Mouse (Mus musculus): ENCODE results near the gene Tmco4. TPM values are rescaled to one million over a fixed set of nuclear protein-coding genes. Genes with fewer than 3 reads are reported as not detected.

Gene Tmco4
- polyA plus RNA-seq, 1 experiment from 2014 or later, result 3.7 TPM

GRCm38 (mm10) chr4:139081270-139081931, 108.7 kb downstream of the Tmco4 start:
- peaks cover 11% of the 10 kb centered on the region for H3K4me1 ChIP-seq (ENCODE audit: insufficient read depth)
- H3K4me3 ChIP-seq (ENCODE audit: low read depth, low read length), result no peak overlapping the region
- H3K27me3 ChIP-seq (ENCODE audit: insufficient read depth, low read length), result peaks cover 5% of the 10 kb centered on the region
- DNase-seq, result no peak
- H3K36me3 ChIP-seq (ENCODE audit: insufficient read depth), result peaks cover 9% of the 10 kb centered on the region; the same call in 1 of the 2 replicates
- no peak overlapping the region for H3K27ac ChIP-seq (ENCODE audit: low read depth)
- no peak for ATAC-seq (ENCODE audit: insufficient read depth)
- H3K9ac ChIP-seq, result no peak overlapping the region
- no peak overlapping the region for H3K4me2 ChIP-seq
- no peaks in the 10 kb centered on the region for H3K9me3 ChIP-seq (ENCODE audit: low read depth, low read length)
- WGBS, result 67% methylated on average over 18 of the region's 18 CpGs
- no peak for TF ChIP-seq CTCF (IDR thresholded peaks at IDR 0.05; ENCODE audit: low read depth)

DNA sequence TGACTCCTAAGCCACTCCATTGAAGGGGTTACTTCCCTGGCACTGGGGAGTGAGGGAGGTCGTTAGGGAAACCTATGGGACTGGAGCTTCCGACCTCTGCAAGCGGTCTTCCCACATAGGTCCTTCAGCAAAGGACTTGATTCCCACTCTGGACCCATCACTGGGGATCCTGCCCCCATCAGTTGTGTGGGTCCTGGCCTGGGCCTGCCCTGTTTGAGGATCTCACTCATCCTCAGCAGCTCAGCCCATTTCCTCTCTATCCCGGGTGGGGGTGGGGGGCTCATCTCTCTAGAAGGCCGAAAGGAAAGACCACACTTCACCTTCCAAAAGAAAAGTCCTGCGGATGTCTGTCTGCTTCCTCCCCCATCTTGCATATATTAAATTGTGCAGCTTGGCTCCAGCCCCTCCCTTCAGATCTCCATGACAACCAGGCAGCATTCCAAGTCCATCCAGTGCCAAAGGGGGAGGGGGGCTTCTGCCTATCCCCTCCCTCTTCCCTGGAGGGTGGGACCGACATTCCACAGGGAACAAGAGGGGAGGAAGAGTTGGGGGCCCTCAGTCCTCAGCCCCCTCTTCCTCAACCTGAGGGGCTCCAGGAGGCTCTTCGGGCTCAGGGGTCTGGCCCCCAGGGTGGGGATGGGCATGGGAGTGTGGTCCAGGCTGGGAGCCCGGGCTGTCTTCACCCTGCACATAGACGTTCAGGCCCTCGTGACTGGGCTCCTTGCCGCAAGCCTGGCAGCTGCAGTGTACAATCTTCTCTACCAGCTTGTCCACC, 110.3 kb downstream of the Tmco4 start:
- peaks cover 11% of the 10 kb centered on the region for H3K4me1 ChIP-seq (ENCODE audit: insufficient read depth)
- no peak overlapping the region; the same call in 1 of the 2 replicates for H3K9ac ChIP-seq
- no peaks in the 10 kb centered on the region for H3K9me3 ChIP-seq (ENCODE audit: low read depth, low read length)
- H3K4me2 ChIP-seq, result peak overlapping the region; percentile 40
- H3K4me3 ChIP-seq (ENCODE audit: low read depth, low read length), result no peak overlapping the region
- TF ChIP-seq CTCF (IDR thresholded peaks at IDR 0.05; ENCODE audit: low read depth), result no peak
- 14% methylated on average over 12 of the region's 12 CpGs for WGBS
- DNase-seq (peak; percentile 87), ATAC-seq (ENCODE audit: insufficient read depth) (peak; percentile 65)
- no peak overlapping the region for H3K27ac ChIP-seq (ENCODE audit: low read depth)
- no peaks in the 10 kb centered on the region for H3K27me3 ChIP-seq (ENCODE audit: insufficient read depth, low read length)
- H3K36me3 ChIP-seq (ENCODE audit: insufficient read depth), result peaks cover 9% of the 10 kb centered on the region; the same call in 1 of the 2 replicates

- TF ChIP-seq CTCF (IDR thresholded peaks at IDR 0.05; ENCODE audit: low read depth), result no peak
- H3K4me1 ChIP-seq (ENCODE audit: insufficient read depth), result peaks cover 11% of the 10 kb centered on the region
- no peak overlapping the region for H3K27ac ChIP-seq (ENCODE audit: low read depth)
- H3K4me2 ChIP-seq, result no peak overlapping the region
- no peak overlapping the region for H3K9ac ChIP-seq
- H3K4me3 ChIP-seq (ENCODE audit: low read depth, low read length), result no peak overlapping the region
- H3K36me3 ChIP-seq (ENCODE audit: insufficient read depth), result peaks cover 9% of the 10 kb centered on the region; the same call in 1 of the 2 replicates
- no peak for ATAC-seq (ENCODE audit: insufficient read depth)
- no peaks in the 10 kb centered on the region for H3K27me3 ChIP-seq (ENCODE audit: insufficient read depth, low read length)
- WGBS, result 73% methylated on average over 11 of the region's 11 CpGs
- DNase-seq, result no peak
- no peaks in the 10 kb centered on the region for H3K9me3 ChIP-seq (ENCODE audit: low read depth, low read length)
Measured at GRCm38 (mm10) chr4:139085337-139085736, 112.6 kb downstream of the Tmco4 start.

DNA sequence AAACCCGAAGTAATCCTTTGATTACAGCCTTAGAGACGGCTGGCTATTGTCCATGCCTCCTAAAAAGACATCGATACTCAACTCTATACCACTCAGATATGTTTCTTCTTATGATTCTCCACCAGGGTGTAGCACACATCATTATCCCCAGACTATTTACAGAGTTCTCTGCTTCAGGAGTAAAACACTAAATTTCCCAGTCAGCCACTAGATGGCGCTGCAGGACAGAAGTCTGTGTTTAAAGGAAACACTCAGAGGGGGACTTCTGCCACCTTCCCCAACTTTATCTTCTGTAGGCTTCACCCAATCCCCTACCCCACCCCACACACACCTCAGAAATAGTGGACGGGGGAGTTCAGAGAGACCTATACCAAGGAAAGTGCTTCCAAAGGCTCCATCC, 113.3 kb downstream of the Tmco4 start:
- ATAC-seq (ENCODE audit: insufficient read depth) (no peak), DNase-seq (peak; percentile 97)
- Histone ChIP-seq H3K4me1 (ENCODE audit: insufficient read depth) (peaks cover 11% of the 10 kb centered on the region), H3K9me3 (ENCODE audit: low read depth, low read length) (no peaks in the 10 kb centered on the region), H3K27me3 (ENCODE audit: insufficient read depth, low read length) (peaks cover 6% of the 10 kb centered on the region; the same call in 1 of the 2 replicates), H3K4me2 (no peak overlapping the region), H3K36me3 (ENCODE audit: insufficient read depth) (peaks cover 9% of the 10 kb centered on the region; the same call in 1 of the 2 replicates), H3K9ac (no peak overlapping the region), H3K4me3 (ENCODE audit: low read depth, low read length) (no peak overlapping the region), H3K27ac (ENCODE audit: low read depth) (no peak overlapping the region)
- TF ChIP-seq CTCF (IDR thresholded peaks at IDR 0.05; ENCODE audit: low read depth), result peak; percentile 93
- 13% methylated on average over 5 of the region's 5 CpGs for WGBS

DNA sequence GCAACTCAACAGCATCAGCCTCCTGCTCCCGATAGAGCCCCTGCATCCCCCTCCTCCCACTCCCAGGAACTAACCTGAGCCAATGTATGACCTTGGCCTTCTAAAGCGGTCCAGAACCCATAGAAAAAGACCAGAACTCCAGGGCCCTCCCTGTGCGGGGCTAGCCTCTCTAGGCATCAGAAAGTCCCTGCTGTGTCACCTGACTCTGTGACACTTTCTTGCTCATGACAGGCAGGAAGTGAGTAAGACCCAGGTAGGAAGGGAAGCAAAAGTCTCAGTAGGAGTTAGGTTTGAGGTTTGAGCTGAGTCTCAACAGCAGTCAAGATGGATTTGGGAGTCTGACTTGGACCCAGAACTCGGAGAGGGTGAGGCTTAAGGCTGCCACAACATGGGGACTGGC, 114.3 kb downstream of the Tmco4 start:
- Histone ChIP-seq H3K9ac (no peak overlapping the region), H3K4me1 (ENCODE audit: insufficient read depth) (peaks cover 16% of the 10 kb centered on the region), H3K27ac (ENCODE audit: low read depth) (no peak overlapping the region), H3K4me2 (no peak overlapping the region), H3K36me3 (ENCODE audit: insufficient read depth) (peaks cover 9% of the 10 kb centered on the region; the same call in 1 of the 2 replicates), H3K4me3 (ENCODE audit: low read depth, low read length) (no peak overlapping the region), H3K9me3 (ENCODE audit: low read depth, low read length) (no peaks in the 10 kb centered on the region), H3K27me3 (ENCODE audit: insufficient read depth, low read length) (peaks cover 6% of the 10 kb centered on the region; the same call in 1 of the 2 replicates)
- DNase-seq (no peak), ATAC-seq (ENCODE audit: insufficient read depth) (no peak)
- 66% methylated on average over 4 of the region's 4 CpGs for WGBS
- TF ChIP-seq CTCF (IDR thresholded peaks at IDR 0.05; ENCODE audit: low read depth), result no peak

DNA sequence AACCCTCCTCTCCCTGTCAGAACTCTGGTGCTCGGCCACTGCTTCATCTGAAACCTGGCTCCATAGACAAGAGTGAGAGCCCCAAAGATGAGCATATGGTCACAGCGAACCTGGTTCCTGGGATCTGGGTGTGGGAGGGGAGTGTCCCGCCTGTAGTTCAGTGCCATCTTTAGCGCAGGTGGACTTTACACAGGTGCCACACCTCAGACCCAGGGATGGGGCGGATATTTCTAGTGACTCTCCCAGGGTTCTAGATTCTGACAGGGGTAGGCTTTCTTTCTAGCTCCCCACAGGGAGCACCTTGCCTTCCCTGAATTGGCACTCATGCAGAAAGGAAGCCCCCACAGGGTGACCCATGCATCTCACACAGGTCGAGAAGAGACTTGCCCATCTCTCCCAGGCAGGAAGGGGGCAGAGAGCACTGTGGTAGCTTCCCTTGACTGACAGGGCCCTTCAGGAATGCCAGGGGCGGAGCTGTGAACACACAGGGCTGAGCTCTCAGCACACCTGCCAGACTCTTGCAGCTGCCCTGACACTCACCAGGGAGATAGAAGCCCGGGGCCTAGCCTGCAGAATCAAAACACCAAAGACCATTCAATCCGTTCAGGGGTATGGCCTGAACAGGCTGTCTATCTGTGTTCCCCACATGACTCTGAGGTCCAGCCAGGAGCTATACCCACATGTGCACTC, 116.4 kb downstream of the Tmco4 start:
- no peak overlapping the region for H3K27ac ChIP-seq (ENCODE audit: low read depth)
- H3K9me3 ChIP-seq (ENCODE audit: low read depth, low read length), result no peaks in the 10 kb centered on the region
- DNase-seq, result no peak
- ATAC-seq (ENCODE audit: insufficient read depth), result no peak
- peaks cover 9% of the 10 kb centered on the region; the same call in 1 of the 2 replicates for H3K36me3 ChIP-seq (ENCODE audit: insufficient read depth)
- no peak overlapping the region for H3K4me3 ChIP-seq (ENCODE audit: low read depth, low read length)
- no peak for TF ChIP-seq CTCF (IDR thresholded peaks at IDR 0.05; ENCODE audit: low read depth)
- H3K4me2 ChIP-seq, result no peak overlapping the region
- H3K4me1 ChIP-seq (ENCODE audit: insufficient read depth), result peaks cover 5% of the 10 kb centered on the region; the same call in 1 of the 2 replicates
- H3K9ac ChIP-seq, result no peak overlapping the region
- H3K27me3 ChIP-seq (ENCODE audit: insufficient read depth, low read length), result peaks cover 9% of the 10 kb centered on the region; the same call in 1 of the 2 replicates
- WGBS, result 53% methylated on average over 9 of the region's 9 CpGs
